Mouse (Mus musculus) lung, postnatal 0 days (tissue): ENCODE measurements around the gene Lgals7. TPM values are rescaled to one million over a fixed set of nuclear protein-coding genes. Genes with fewer than 3 reads are reported as not detected.

Experiments
- ATAC-seq: fragments of 200-750 bp; cut with Nextera tagmentation; 2 replicates; pipeline ENCODE4 v1.8.0; 2017; ENCODE audit warnings: moderate library complexity
- DNase-seq: peaks from one replicate; pipeline ENCODE4 v3.0.0-alpha.2; 2016; ENCODE audit warnings: low spot score
- H3K27ac ChIP-seq: fragments of 300-500 bp; sonication (generic); 2 replicates; pipeline ENCODE4 v1.5.1; 2014; ENCODE audit warnings: antibody characterized with exemption, mild to moderate bottlenecking, low read length, mixed read lengths
- H3K27me3 ChIP-seq: fragments of 300-500 bp; sonication (generic); replicated peaks from 2 replicates; pipeline ENCODE4 v1.6.1; 2014; ENCODE audit warnings: low read length, mixed read lengths; ENCODE audit not compliant: insufficient read depth
- H3K36me3 ChIP-seq: fragments of 300-500 bp; sonication (generic); 2 replicates; pipeline ENCODE4 v1.6.1; 2014; ENCODE audit warnings: low read length, mixed read lengths; ENCODE audit not compliant: insufficient read depth
- H3K4me1 ChIP-seq: fragments of 300-500 bp; sonication (generic); 2 replicates; pipeline ENCODE4 v1.6.1; 2014; ENCODE audit warnings: antibody characterized with exemption, low read depth, low read length, mixed read lengths; ENCODE audit not compliant: insufficient read depth
- H3K4me2 ChIP-seq: fragments of 300-500 bp; sonication (generic); replicated peaks from 2 replicates; pipeline ENCODE4 v1.6.1; 2014; ENCODE audit warnings: low read depth, mild to moderate bottlenecking, low read length, moderate library complexity, mixed read lengths
- H3K4me3 ChIP-seq: fragments of 300-500 bp; sonication (generic); 2 replicates; pipeline ENCODE4 v1.5.1; 2014; ENCODE audit warnings: low read depth, low read length
- H3K9ac ChIP-seq: fragments of 300-500 bp; sonication (generic); replicated peaks from 2 replicates; pipeline ENCODE4 v1.6.1; 2014; ENCODE audit warnings: low read depth, mild to moderate bottlenecking
- H3K9me3 ChIP-seq: fragments of 300-500 bp; sonication (generic); 2 replicates; pipeline ENCODE4 v1.6.1; 2016; ENCODE audit warnings: low read length, mixed read lengths
- CTCF ChIP-seq: IDR thresholded peaks from 2 replicates; pipeline ENCODE4 v1.5.1; 2016; ENCODE audit warnings: antibody characterized with exemption, mild to moderate bottlenecking
- EP300 ChIP-seq: IDR thresholded peaks from 2 replicates; pipeline ENCODE4 v1.6.1; 2016; ENCODE audit warnings: antibody characterized with exemption, mild to moderate bottlenecking, control low read depth
- WGBS: fragments of 180-500 bp; shearing (Covaris S2); extraction: QIAGEN DNeasy Blood & Tissue Kit; methylation state at CpG from one replicate; pipeline ENCODE4 v1.1.7; 2014; 5-methylcytosine and 5-hydroxymethylcytosine counted together
- polyA plus RNA-seq: library from polyadenylated mRNA; unstranded; fragments of >200 nt; fragmentation: Nextera tagmentation; extraction: Ambion mirVana; gene quantifications from 2 replicates; pipeline ENCODE4 v1.2.1, GENCODE M21; 2015

Gene Lgals7
- polyA plus RNA-seq, 1 experiment from 2014 or later: 3.0 TPM

DNA sequence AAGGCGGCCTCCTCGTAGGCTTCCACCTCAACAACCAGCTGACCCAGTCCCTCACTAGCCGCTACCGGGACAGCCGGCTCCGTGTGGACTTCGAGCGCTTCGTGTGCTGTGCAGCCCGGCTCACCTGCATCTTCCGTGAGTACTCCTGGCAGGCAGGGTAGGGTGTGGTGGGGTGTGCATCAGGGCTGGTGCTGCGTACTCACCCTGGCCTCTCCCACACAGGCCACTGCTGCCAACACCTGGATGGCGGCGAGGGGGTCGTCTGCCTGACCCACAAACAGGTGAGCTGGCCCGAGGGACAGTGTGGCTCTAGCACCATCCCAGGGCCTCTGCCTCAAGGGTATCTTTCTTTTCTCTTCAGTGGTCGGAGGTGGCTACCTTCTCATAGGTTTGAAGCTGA, 28.9 kb downstream of the Lgals7 start:
- DNase-seq (no peak), ATAC-seq (no peak)
- 93% methylated on average over 17 of the region's 17 CpGs for WGBS
- Histone ChIP-seq H3K27me3 (peaks cover 17% of the 10 kb centered on the region; the same call in 1 of the 2 replicates), H3K27ac (no peak overlapping the region), H3K9ac (no peak overlapping the region), H3K36me3 (peaks cover 57% of the 10 kb centered on the region), H3K4me3 (no peak overlapping the region), H3K9me3 (no peaks in the 10 kb centered on the region), H3K4me1 (peaks cover 4% of the 10 kb centered on the region), H3K4me2 (no peak overlapping the region)
- TF ChIP-seq CTCF: no peak
- TF ChIP-seq EP300: no peak

DNA sequence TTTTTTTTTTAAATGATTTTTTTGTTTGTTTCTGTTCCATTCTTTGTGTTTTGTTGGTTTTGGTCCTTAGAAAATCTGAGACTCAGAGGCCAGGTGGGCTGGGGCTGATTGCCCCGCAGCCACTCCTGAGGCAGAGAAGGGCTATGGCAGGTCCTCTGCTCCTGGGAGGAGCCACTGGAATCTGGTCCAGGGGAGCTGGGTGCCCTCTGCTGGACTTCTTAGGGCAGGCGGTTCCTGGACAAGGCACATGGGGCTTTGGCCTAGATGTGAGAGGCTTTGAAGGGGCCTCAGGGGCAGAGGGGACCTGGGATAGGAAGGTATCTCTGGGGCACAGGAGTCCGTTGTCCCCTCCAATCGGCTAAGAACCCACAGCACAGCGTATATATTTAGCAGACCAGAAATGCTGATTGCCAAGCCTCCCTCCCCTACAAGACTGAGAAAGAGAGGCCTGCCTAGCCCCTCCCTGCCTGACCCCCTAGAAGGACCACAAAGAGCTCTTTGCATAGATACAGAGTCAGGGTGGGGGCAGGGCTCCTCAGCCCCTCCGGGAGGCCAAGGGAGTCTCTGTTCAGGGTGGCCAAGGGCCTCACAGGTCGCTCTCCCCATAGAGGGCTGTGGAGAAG, 30.1 kb downstream of the Lgals7 start:
- Histone ChIP-seq H3K9ac (no peak overlapping the region), H3K27me3 (peaks cover 8% of the 10 kb centered on the region; the same call in 1 of the 2 replicates), H3K4me2 (no peak overlapping the region), H3K9me3 (no peaks in the 10 kb centered on the region), H3K4me3 (no peak overlapping the region), H3K4me1 (peaks cover 4% of the 10 kb centered on the region), H3K27ac (no peak overlapping the region), H3K36me3 (peaks cover 64% of the 10 kb centered on the region)
- ATAC-seq: peak; percentile 60
- 46% methylated on average over 7 of the region's 7 CpGs for WGBS
- TF ChIP-seq EP300 (no peak), CTCF (peak; percentile 79)
- peak; percentile 65 for DNase-seq

- H3K36me3 ChIP-seq: peaks cover 70% of the 10 kb centered on the region
- DNase-seq (no peak), ATAC-seq (no peak)
- no peaks in the 10 kb centered on the region for H3K27me3 ChIP-seq
- no peak overlapping the region for H3K4me2 ChIP-seq
- H3K9ac ChIP-seq: no peak overlapping the region
- H3K27ac ChIP-seq: no peak overlapping the region
- no peaks in the 10 kb centered on the region for H3K4me1 ChIP-seq
- TF ChIP-seq EP300 (no peak), CTCF (no peak)
- no peak overlapping the region for H3K4me3 ChIP-seq
- no peaks in the 10 kb centered on the region for H3K9me3 ChIP-seq
- WGBS: 63% methylated on average over 5 of the region's 5 CpGs
Measured at GRCm38 (mm10) chr7:28894942-28895341, 31.3 kb downstream of the Lgals7 start.

DNA sequence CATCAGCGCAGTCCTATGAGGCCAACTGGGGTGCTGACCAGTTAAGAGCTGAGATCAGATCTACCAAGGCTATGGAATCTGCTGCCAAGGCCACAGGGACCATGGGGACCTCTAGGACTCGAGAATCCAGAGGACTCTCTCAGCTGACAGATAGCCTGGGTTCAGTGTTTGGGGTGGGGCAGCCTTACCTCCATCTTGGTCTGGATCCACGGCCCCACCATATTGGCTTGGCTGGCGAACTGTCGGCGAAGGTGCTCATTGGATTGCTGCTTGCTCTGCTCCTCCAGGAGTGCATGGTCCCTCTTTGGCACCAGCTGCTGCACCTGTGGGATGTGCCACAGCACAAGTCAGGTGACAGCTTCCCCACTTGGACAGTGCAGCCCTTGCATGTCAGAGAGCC, 34.0 kb downstream of the Lgals7 start:
- no peaks in the 10 kb centered on the region for H3K9me3 ChIP-seq
- no peak overlapping the region for H3K4me3 ChIP-seq
- DNase-seq (no peak), ATAC-seq (no peak)
- no peaks in the 10 kb centered on the region for H3K4me1 ChIP-seq
- 93% methylated on average over 6 of the region's 6 CpGs for WGBS
- H3K36me3 ChIP-seq: peaks cover 69% of the 10 kb centered on the region
- no peak overlapping the region for H3K4me2 ChIP-seq
- TF ChIP-seq EP300: no peak
- TF ChIP-seq CTCF: no peak
- H3K27me3 ChIP-seq: no peaks in the 10 kb centered on the region
- H3K27ac ChIP-seq: no peak overlapping the region
- H3K9ac ChIP-seq: no peak overlapping the region

GRCm38 (mm10) chr7:28899972-28900371, 36.3 kb downstream of the Lgals7 start:
- Histone ChIP-seq H3K4me3 (no peak overlapping the region), H3K27me3 (no peaks in the 10 kb centered on the region), H3K4me2 (no peak overlapping the region), H3K9ac (no peak overlapping the region), H3K9me3 (no peaks in the 10 kb centered on the region), H3K4me1 (no peaks in the 10 kb centered on the region), H3K36me3 (peaks cover 70% of the 10 kb centered on the region), H3K27ac (no peak overlapping the region)
- TF ChIP-seq CTCF: peak; percentile 40
- no peak for TF ChIP-seq EP300
- DNase-seq (no peak), ATAC-seq (no peak)
- 76% methylated on average over 4 of the region's 4 CpGs for whole genome bisulfite sequencing

DNA sequence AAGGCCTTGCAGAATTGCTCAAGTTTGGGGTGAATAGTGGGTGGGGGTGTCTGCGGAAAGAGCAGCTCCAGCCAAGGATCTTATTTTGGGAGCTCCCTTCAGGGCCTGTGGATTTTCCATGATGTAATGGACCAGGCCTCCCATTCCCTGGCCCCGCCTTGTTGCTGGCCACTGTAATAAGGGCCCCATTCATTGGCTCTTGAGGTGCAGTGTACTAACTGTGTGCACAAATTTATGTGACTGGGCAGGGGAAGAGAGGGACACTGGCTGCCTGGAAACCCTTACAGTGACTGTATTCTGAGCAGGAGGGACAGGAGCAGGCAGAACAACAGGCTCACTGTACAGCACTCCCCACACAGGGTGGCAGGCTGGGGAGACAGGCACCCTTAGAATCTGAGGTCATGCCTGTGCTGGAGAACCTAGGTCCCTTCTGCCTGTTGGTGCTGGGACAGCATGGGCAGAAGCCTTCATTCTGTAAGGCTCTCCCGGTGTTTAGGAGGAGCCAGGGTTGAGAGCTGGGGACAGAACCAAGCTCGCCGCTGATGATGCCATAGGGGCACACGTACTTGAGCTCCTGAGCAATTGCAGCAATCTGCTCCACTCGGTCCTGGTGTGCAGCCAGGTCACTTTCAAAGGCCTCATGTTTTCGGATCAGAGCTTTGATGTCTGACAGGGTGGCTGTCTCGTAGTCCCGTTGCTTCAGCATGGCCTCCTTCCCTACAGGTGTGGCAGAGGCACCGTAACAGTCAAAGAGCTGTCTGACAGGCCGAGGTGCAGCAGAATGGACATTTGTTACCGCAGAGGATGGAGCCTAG, 37.9 kb downstream of the Lgals7 start:
- H3K27me3 ChIP-seq: no peaks in the 10 kb centered on the region
- H3K4me3 ChIP-seq: no peak overlapping the region
- H3K9me3 ChIP-seq: no peaks in the 10 kb centered on the region
- DNase-seq (no peak), ATAC-seq (peak; percentile 41)
- no peak overlapping the region for H3K9ac ChIP-seq
- WGBS: 85% methylated on average over 13 of the region's 13 CpGs
- H3K4me2 ChIP-seq: no peak overlapping the region
- H3K4me1 ChIP-seq: no peaks in the 10 kb centered on the region
- no peak overlapping the region for H3K27ac ChIP-seq
- H3K36me3 ChIP-seq: peaks cover 63% of the 10 kb centered on the region
- TF ChIP-seq EP300: no peak
- TF ChIP-seq CTCF: no peak
